In the genomic region with DNA sequence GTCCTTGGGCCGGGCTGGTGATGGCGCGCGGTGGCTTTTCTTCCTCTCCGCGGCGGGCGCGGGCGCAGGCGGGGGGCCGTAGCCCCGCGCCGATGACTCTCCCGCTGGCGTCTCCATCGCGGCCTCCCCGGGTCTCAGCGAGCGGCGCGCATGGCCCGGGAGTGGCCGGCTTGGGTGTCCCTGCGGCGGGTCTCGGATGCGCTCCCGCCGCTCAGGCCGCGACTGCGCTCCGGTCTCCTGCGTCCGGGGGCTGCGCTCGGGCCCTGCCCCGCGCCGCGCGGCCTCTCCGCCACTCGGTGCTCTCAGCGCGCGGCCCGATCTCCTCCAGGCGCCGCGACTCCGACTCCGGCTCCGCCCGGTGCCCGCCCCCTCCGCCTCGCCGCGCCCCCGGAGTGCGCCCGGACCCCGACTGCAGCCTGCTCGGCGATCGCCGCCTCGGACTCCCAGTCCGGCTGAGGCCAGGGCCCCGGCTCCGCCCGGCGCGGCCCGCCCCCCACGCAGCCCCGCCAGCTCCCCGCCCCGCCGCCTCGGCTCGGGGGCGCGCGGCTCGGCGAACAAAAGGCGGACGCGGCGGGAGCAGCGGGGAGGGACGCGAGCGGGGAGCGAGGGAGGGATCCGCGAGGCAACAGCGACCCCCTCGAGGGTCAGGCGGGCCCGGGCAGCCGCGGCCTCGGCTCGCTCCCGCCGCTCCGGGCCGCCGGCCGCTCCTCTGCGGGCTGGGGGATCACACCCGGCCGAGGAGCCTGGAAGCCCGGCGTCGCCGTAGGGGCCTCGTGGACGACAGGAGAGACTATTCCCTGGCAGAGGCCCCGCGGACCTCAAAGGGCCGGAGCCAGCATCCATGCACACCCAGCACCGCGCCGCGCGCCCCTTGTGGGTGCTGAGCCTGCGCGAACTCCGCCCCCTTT, we compare ENCODE assay signal across 8 mouse cellular contexts. TPM values are rescaled to one million over a fixed set of nuclear protein-coding genes. Genes with fewer than 3 reads are reported as not detected.
DNase-seq lines count a peak whose midpoint lies in the region; ATAC-seq lines count a peak whose summit lies in the region.

TSS of gene Soga1 (minus strand) at position 462 of the 908 bp plus-strand sequence.

- peaks cover 32% of the 10 kb centered on the region for H3K4me1 ChIP-seq in intestine, embryonic 16.5 days (ENCODE audit: control insufficient read depth, insufficient read depth, low read length)
- H3K4me1 ChIP-seq in midbrain, embryonic 10.5 days, result peaks cover 74% of the 10 kb centered on the region

- intact Hi-C loops in gastrocnemius, postnatal 36 days (cut with DNase I), result no loop called here
- intact Hi-C loops in left cerebral cortex, postnatal 4 days (cut with DNase I), result no loop called here

- H3K4me2 ChIP-seq in intestine, embryonic 16.5 days (ENCODE audit: low read depth, low read length), result peak within 1 kb of the TSS; percentile 80

- WGBS in intestine, embryonic 16.5 days, result under 1% methylated on average over 123 of the region's 136 CpGs
- WGBS in midbrain, embryonic 10.5 days, result under 1% methylated on average over 134 of the region's 136 CpGs

- peak within 1 kb of the TSS; percentile 77 for H3K4me3 ChIP-seq in intestine, embryonic 16.5 days (ENCODE audit: low read length)
- peak within 1 kb of the TSS; percentile 98 for H3K4me3 ChIP-seq in midbrain, embryonic 10.5 days

- DNase-seq in adrenal gland, adult 8-10 months, result peak; percentile 84
- peak; percentile 90 for DNase-seq in embryo, embryonic 10.5 days (ENCODE audit: low spot score)
- DNase-seq in gastrocnemius, postnatal 36 days, result peak; percentile 81 to 84
- DNase-seq in left cerebral cortex, postnatal 4 days, result peak; percentile 92
- DNase-seq in midbrain, embryonic 10.5 days (ENCODE audit: low spot score), result peak; percentile 90
- peak; percentile 35 to 66 for DNase-seq in spleen, postnatal 10 days (ENCODE audit: low spot score in 2 of 2)

- no peaks in the 10 kb centered on the region for H3K36me3 ChIP-seq in intestine, embryonic 16.5 days (ENCODE audit: control insufficient read depth, insufficient read depth, low read length)
- peaks cover 27% of the 10 kb centered on the region for H3K36me3 ChIP-seq in midbrain, embryonic 10.5 days

- H3K9ac ChIP-seq in intestine, embryonic 16.5 days (ENCODE audit: low read depth, low read length), result peak within 1 kb of the TSS; percentile 87

- H3K27ac ChIP-seq in intestine, embryonic 16.5 days (ENCODE audit: low read length), result peak within 1 kb of the TSS; percentile 92
- peak within 1 kb of the TSS; percentile 98 for H3K27ac ChIP-seq in midbrain, embryonic 10.5 days (replicated peaks)

- peak; percentile 87 for ATAC-seq in intestine, embryonic 16.5 days
- ATAC-seq in erythroid progenitor cell, adult 5-6 weeks (replicated peaks; ENCODE audit: low FRiP score, poor library complexity, severe bottlenecking), result no peak

- no peaks in the 10 kb centered on the region for H3K27me3 ChIP-seq in intestine, embryonic 16.5 days (replicated peaks; ENCODE audit: control insufficient read depth, insufficient read depth, low read length)
- H3K27me3 ChIP-seq in midbrain, embryonic 10.5 days (ENCODE audit: low read depth, poor library complexity, severe bottlenecking), result peaks cover 19% of the 10 kb centered on the region

- H3K9me3 ChIP-seq in intestine, embryonic 16.5 days (ENCODE audit: control insufficient read depth, low read length), result no peaks in the 10 kb centered on the region
- H3K9me3 ChIP-seq in midbrain, embryonic 10.5 days (replicated peaks), result no peaks in the 10 kb centered on the region

RNA-seq across cellular contexts. Expression of gene Soga1, which starts in this region (rescaled TPM):
- total RNA-seq in adrenal gland, adult 8-10 months (2022), result 10 to 100 TPM; 38.6 to 50.0 (median 46.5) TPM
- 1 to 10 TPM; 3.9 to 4.1 TPM for total RNA-seq in gastrocnemius, postnatal 36 days (2021)
- 1.2 and 1.3 TPM in 2 replicates for polyA plus RNA-seq in intestine, embryonic 16.5 days (2015; fragmentation: Nextera tagmentation; extraction: Ambion mirVana)
- 100 to 1,000 TPM; 104 to 108 TPM for total RNA-seq in left cerebral cortex, postnatal 4 days (2021)
- 3.6 and 3.7 TPM in 2 replicates for polyA plus RNA-seq in midbrain, embryonic 10.5 days (2016; fragmentation: Nextera tagmentation; extraction: Ambion mirVana)
- total RNA-seq in erythroid progenitor cell, adult 5-6 weeks (2015; ENCODE audit: low replicate concordance), result 0.36 and 0.42 TPM in 2 replicates
- 2.8 and 3.6 TPM in 2 replicates for total RNA-seq in erythroid progenitor cell, adult 5-6 weeks (2017; ENCODE audit: low replicate concordance)

Comparison
In these comparisons a context has a peak if more than half of its experiments do, and no peak if none do; other contexts are left out.
1. RNA of gene Soga1 (total RNA-seq): 104 to 108 TPM in left cerebral cortex, postnatal 4 days and 38.6 to 50.0 TPM in adrenal gland, adult 8-10 months; 3.9 to 4.1 TPM in gastrocnemius, postnatal 36 days and 0.36 to 3.6 TPM in erythroid progenitor cell, adult 5-6 weeks; every median in the first group is over 4 times any median in the second.
2. Peak in every context shown above with its lines, with median percentiles within 50 percentile points of each other: DNase-seq.